Mouse (Mus musculus) CH12.LX (cell line): ENCODE data around the gene Fam181b. TPM values are rescaled to one million over a fixed set of nuclear protein-coding genes. Genes with fewer than 3 reads are reported as not detected.

ENCODE experiments used
- DNase-seq: peaks from one replicate; pipeline ENCODE4 v3.0.0-alpha.2; 2013; ENCODE audit errors: extremely low read depth
- H3K27ac ChIP-seq: 2 replicates; pipeline ENCODE4 v1.5.1; 2012; ENCODE audit warnings: low read depth, mild to moderate bottlenecking, control low read depth, moderate library complexity; ENCODE audit not compliant: insufficient read depth
- H3K27me3 ChIP-seq: replicated peaks from 2 replicates; pipeline ENCODE3; 2012; ENCODE audit warnings: inconsistent platforms
- H3K36me3 ChIP-seq, 2 experiments: replicated peaks in 1 of 2; 2 replicates each; pipeline versions ENCODE3 to v1.6.1; 2012; ENCODE audit warnings: inconsistent platforms in 1 of 2, low read length in 1 of 2, mild to moderate bottlenecking in 1 of 2, mixed read lengths in 1 of 2, moderate library complexity in 1 of 2; ENCODE audit not compliant: control insufficient read depth in 1 of 2, insufficient read depth in 1 of 2
- H3K4me1 ChIP-seq, 2 experiments: 2 replicates each; pipeline ENCODE4 v1.6.1; 2012; ENCODE audit warnings: inconsistent platforms in 1 of 2, moderate library complexity in 1 of 2; ENCODE audit not compliant: insufficient read depth in 2 of 2, control insufficient read depth in 1 of 2
- H3K4me2 ChIP-seq: 2 replicates; pipeline ENCODE4 v1.6.1; 2012; ENCODE audit warnings: low read depth, mild to moderate bottlenecking, control low read depth; ENCODE audit not compliant: poor library complexity, insufficient read depth, severe bottlenecking
- H3K4me3 ChIP-seq, 3 experiments: fragments of 150-350 bp in 1 of 3; sonication (generic) in 1 of 3; replicated peaks in 1 of 3; 2 replicates each; pipeline versions ENCODE3 to v1.5.1; 2011 to 2012; ENCODE audit warnings: low read depth in 2 of 3, low read length in 2 of 3, mild to moderate bottlenecking in 2 of 3, moderate library complexity in 2 of 3, control low read depth in 1 of 3, improper control_type of control experiment in 1 of 3, inconsistent platforms in 1 of 3, mixed read lengths in 1 of 3; ENCODE audit not compliant: poor library complexity in 1 of 3
- H3K79me2 ChIP-seq: replicated peaks from 2 replicates; pipeline ENCODE4 v1.6.1; 2012; ENCODE audit warnings: mild to moderate bottlenecking, moderate library complexity; ENCODE audit not compliant: control insufficient read depth, poor library complexity, insufficient read depth, severe bottlenecking; ENCODE audit errors: extremely low read depth
- H3K9ac ChIP-seq: 2 replicates; pipeline ENCODE4 v1.6.1; 2012; ENCODE audit warnings: low read depth, mild to moderate bottlenecking, control low read depth, moderate library complexity; ENCODE audit not compliant: insufficient read depth
- H3K9me3 ChIP-seq: replicated peaks from 2 replicates; pipeline ENCODE3; 2012; ENCODE audit warnings: low read length, inconsistent platforms, mixed read lengths
- CHD2 ChIP-seq: IDR thresholded peaks from 2 replicates; pipeline ENCODE4 v1.6.1; 2011; ENCODE audit warnings: low read length, improper control_type of control experiment
- E2F4 ChIP-seq: IDR thresholded peaks from 2 replicates; pipeline ENCODE4 v1.6.1; 2011; ENCODE audit warnings: low read depth, low read length, improper control_type of control experiment; ENCODE audit not compliant: insufficient replicate concordance
- EP300 ChIP-seq: IDR thresholded peaks from 2 replicates; pipeline ENCODE4 v1.6.1; 2011; ENCODE audit warnings: low read length, improper control_type of control experiment
- GABPA ChIP-seq: IDR thresholded peaks from 2 replicates; pipeline ENCODE4 v1.6.1; 2012; ENCODE audit warnings: low read depth, low read length, improper control_type of control experiment, inconsistent platforms; ENCODE audit not compliant: insufficient replicate concordance
- HCFC1 ChIP-seq: IDR thresholded peaks from 2 replicates; pipeline ENCODE4 v1.6.1; 2012; ENCODE audit warnings: low read depth, mild to moderate bottlenecking, inconsistent platforms, low read length, improper control_type of control experiment
- JUN ChIP-seq: IDR thresholded peaks from 2 replicates; pipeline ENCODE4 v1.6.1; 2011; ENCODE audit warnings: low read depth, mild to moderate bottlenecking, low read length, improper control_type of control experiment, moderate library complexity; ENCODE audit not compliant: insufficient read depth
- JUND ChIP-seq: conservative IDR thresholded peaks from 2 replicates; pipeline ENCODE4 v1.6.1; 2011; ENCODE audit warnings: low read depth, low read length, improper control_type of control experiment
- KAT2A ChIP-seq: IDR thresholded peaks from 2 replicates; pipeline ENCODE4 v1.6.1; 2012; ENCODE audit warnings: low read length, improper control_type of control experiment, inconsistent platforms; ENCODE audit not compliant: insufficient replicate concordance
- MAFK ChIP-seq: IDR thresholded peaks from 2 replicates; pipeline ENCODE4 v1.6.1; 2011; ENCODE audit warnings: low read length, improper control_type of control experiment; ENCODE audit not compliant: insufficient replicate concordance
- MAZ ChIP-seq: IDR thresholded peaks from 2 replicates; pipeline ENCODE4 v1.6.1; 2012; ENCODE audit warnings: low read depth, mild to moderate bottlenecking, inconsistent platforms, low read length, improper control_type of control experiment, moderate library complexity
- MYC ChIP-seq: IDR thresholded peaks from 2 replicates; pipeline ENCODE4 v1.6.1; 2011; ENCODE audit warnings: low read depth, mild to moderate bottlenecking, improper control_type of control experiment, low read length
- NELFE ChIP-seq: IDR thresholded peaks from 2 replicates; pipeline ENCODE4 v1.6.1; 2011; ENCODE audit warnings: low read depth, low read length, improper control_type of control experiment
- POLR2AphosphoS2 ChIP-seq: IDR thresholded peaks from 2 replicates; pipeline ENCODE4 v1.6.1; 2011; ENCODE audit warnings: low read depth, low read length, improper control_type of control experiment
- RAD21 ChIP-seq: IDR thresholded peaks from 2 replicates; pipeline ENCODE4 v1.6.1; 2011; ENCODE audit warnings: low read depth, mild to moderate bottlenecking, low read length, improper control_type of control experiment, moderate library complexity
- SIN3A ChIP-seq: IDR thresholded peaks from 2 replicates; pipeline ENCODE4 v1.6.1; 2012; ENCODE audit warnings: low read length, improper control_type of control experiment, inconsistent platforms
- SMC3 ChIP-seq: IDR thresholded peaks from 2 replicates; pipeline ENCODE4 v1.6.1; 2011; ENCODE audit warnings: low read depth, low read length, improper control_type of control experiment
- TBP ChIP-seq: conservative IDR thresholded peaks from 2 replicates; pipeline ENCODE4 v1.6.1; 2011; ENCODE audit warnings: low read depth, low read length, improper control_type of control experiment
- TCF12 ChIP-seq: IDR thresholded peaks from 2 replicates; pipeline ENCODE4 v1.6.1; 2014; ENCODE audit warnings: low read depth, mild to moderate bottlenecking, inconsistent platforms, low read length, improper control_type of control experiment
- ZKSCAN1 ChIP-seq: IDR thresholded peaks from 2 replicates; pipeline ENCODE4 v1.6.1; 2012; ENCODE audit warnings: low read depth, inconsistent platforms, low read length, improper control_type of control experiment, borderline replicate concordance
- dilution Hi-C: fragments of 300-500 bp; cut with MboI; formaldehyde crosslinking; loops from 2 replicates; pipeline ENCODE4 v1.14.3; 2020; ENCODE audit warnings: low sequenced_read_pairs; ENCODE audit not compliant: extremely low pct_unique_long_range_greater_than_20kb, extremely low pct_ligation_motif_present
- in situ Hi-C: fragments of 300-500 bp; cut with MboI; formaldehyde crosslinking; loops from 3 replicates; pipeline ENCODE4 v1.14.3; 2019; ENCODE audit warnings: low sequenced_read_pairs, low pct_ligation_motif_present, low pct_unique_long_range_greater_than_20kb, mixed read lengths
- polyA plus RNA-seq: library from polyadenylated mRNA; unstranded; fragments of >175 nt; gene quantifications from 2 replicates; pipeline ENCODE4 v1.2.1, GENCODE M21; 2012; ENCODE audit warnings: low read depth; ENCODE audit not compliant: insufficient read length
- total RNA-seq, 2 experiments: library from RNA; depleted of rRNA; stranded (reverse); fragments of 300-350 nt in 1 of 2; fragments of >200 nt in 1 of 2; gene quantifications; 2 replicates each; pipeline ENCODE4 v1.2.3; 2012 to 2014

Gene Fam181b
- total and polyA plus RNA-seq, 3 experiments, result not detected

- no peak for DNase-seq
- Histone ChIP-seq H3K27ac (no peak overlapping the region), H3K4me3 (no peak overlapping the region)
- in situ Hi-C loops, result no loop called here
- TF ChIP-seq EP300, result no peak
- TF ChIP-seq RAD21, result no peak
- TF ChIP-seq JUND, result no peak
- TF ChIP-seq, all 38 proteins: peak for 0
- dilution Hi-C loops, result no loop called here
- Histone ChIP-seq H3K4me2 (no peak overlapping the region), H3K9me3 (no peaks in the 10 kb centered on the region), H3K4me1 (no peaks in the 10 kb centered on the region), H3K9ac (no peak overlapping the region), H3K27me3 (no peaks in the 10 kb centered on the region), H3K79me2 (no peaks in the 10 kb centered on the region), H3K36me3 (no peaks in the 10 kb centered on the region)
Observed at GRCm38 (mm10) chr7:93067464-93068015, 12.1 kb upstream of the Fam181b start.

GRCm38 (mm10) chr7:93076435-93076960 lies 3.2 kb upstream of the Fam181b start:
- no peak overlapping the region for H3K27ac ChIP-seq
- H3K79me2 ChIP-seq, result no peaks in the 10 kb centered on the region
- TF ChIP-seq NELFE (no peak), SMC3 (no peak), TBP (no peak), E2F4 (no peak), POLR2AphosphoS2 (no peak), ZKSCAN1 (no peak), KAT2A (no peak), JUND (no peak), GABPA (no peak), CHD2 (no peak), JUN (no peak), MAZ (no peak), MYC (no peak), MAFK (no peak), SIN3A (no peak), TCF12 (no peak), HCFC1 (no peak)
- no peaks in the 10 kb centered on the region for H3K4me1 ChIP-seq
- dilution Hi-C loops (no loop called here), in situ Hi-C loops (no loop called here)
- peaks cover 14% of the 10 kb centered on the region for H3K9me3 ChIP-seq
- no peak overlapping the region for H3K4me2 ChIP-seq
- no peak overlapping the region for H3K4me3 ChIP-seq
- no peak for DNase-seq
- no peak overlapping the region for H3K9ac ChIP-seq
- no peaks in the 10 kb centered on the region for H3K36me3 ChIP-seq
- H3K27me3 ChIP-seq, result no peaks in the 10 kb centered on the region
